In the genomic region with DNA sequence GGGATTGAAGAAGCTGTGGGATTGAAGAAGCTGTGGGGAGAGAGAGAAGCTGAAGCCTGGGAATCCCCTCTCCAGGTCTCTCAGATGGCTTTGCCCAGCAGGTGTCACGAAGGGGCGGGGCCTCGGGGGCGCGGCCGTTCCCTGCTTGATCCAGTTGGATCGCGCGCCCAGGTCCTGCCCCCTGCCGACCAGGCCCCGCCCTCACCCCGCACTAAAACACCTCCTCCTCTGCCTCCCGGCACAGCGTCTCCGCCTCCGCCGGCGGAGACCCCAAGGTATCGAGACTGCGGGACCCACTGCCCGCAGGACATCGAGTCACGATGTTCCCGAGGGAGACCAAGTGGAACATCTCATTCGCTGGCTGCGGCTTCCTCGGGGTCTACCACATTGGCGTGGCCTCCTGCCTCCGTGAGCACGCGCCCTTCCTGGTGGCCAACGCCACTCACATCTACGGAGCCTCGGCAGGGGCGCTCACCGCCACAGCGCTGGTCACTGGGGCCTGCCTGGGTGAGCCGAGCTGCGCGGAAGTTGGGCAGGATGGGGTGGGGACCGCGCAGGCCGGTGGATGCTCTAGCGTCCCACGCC, we compare ENCODE assay signal across 8 mouse cellular contexts. TPM values are rescaled to one million over a fixed set of nuclear protein-coding genes. Genes with fewer than 3 reads are reported as not detected.
DNase-seq lines count a peak whose midpoint lies in the region; ATAC-seq lines count a peak whose summit lies in the region.

Pnpla2 (plus strand) TSS at position 232 of the 585 bp plus-strand sequence.

- peaks cover 9% of the 10 kb centered on the region for H3K27me3 ChIP-seq in hindbrain, embryonic 11.5 days (ENCODE audit: control insufficient read depth, insufficient read depth, low read length)

- 0 out of 2 replicates have a peak within 1 kb of the TSS, but pooled peaks have one; percentile 45 for H3K27ac ChIP-seq in hindbrain, embryonic 11.5 days (ENCODE audit: low read depth, low read length)

- H3K4me3 ChIP-seq in hindbrain, embryonic 11.5 days (ENCODE audit: low read depth, low read length): peak within 1 kb of the TSS; percentile 53

- no peaks in the 10 kb centered on the region; the same call in 1 of the 2 replicates for H3K4me1 ChIP-seq in hindbrain, embryonic 11.5 days (replicated peaks; ENCODE audit: control insufficient read depth, insufficient read depth, low read length)

- peak; percentile 90 for DNase-seq in NIH3T3 (ENCODE audit: low read depth)
- peak; percentile 91 for DNase-seq in cerebellum, adult 9-11 months
- DNase-seq in frontal cortex, postnatal 10 days (ENCODE audit: low spot score in 2 of 2): peak; percentile 88 to 90
- DNase-seq in hindbrain, embryonic 11.5 days (ENCODE audit: low spot score): peak; percentile 89
- DNase-seq in layer of hippocampus, postnatal 25 days (ENCODE audit: extremely low spot score in 1 of 2, low spot score in 1 of 2): peak; percentile 71 to 79
- peak; percentile 97 for DNase-seq in lung, postnatal 25 days (ENCODE audit: low spot score)
- DNase-seq in retina, adult 2 months (ENCODE audit: low read depth, low spot score): peak; percentile 76
- peak; percentile 95 for DNase-seq in thymus, postnatal 25 days

- peak; percentile 82 for ATAC-seq in hindbrain, embryonic 11.5 days (ENCODE audit: low FRiP score)

- H3K36me3 ChIP-seq in hindbrain, embryonic 11.5 days (ENCODE audit: control insufficient read depth, insufficient read depth, low read length): 0 out of 2 replicates have a peak, but pooled peaks cover 2% of the 10 kb centered on the region

- H3K9ac ChIP-seq in hindbrain, embryonic 11.5 days (ENCODE audit: low read depth, low read length): peak within 1 kb of the TSS; percentile 66

- no peaks in the 10 kb centered on the region for H3K9me3 ChIP-seq in hindbrain, embryonic 11.5 days (ENCODE audit: control insufficient read depth, low read length)

- WGBS in hindbrain, embryonic 11.5 days: 1% methylated on average over 45 of the region's 45 CpGs

- peak within 1 kb of the TSS; percentile 82 for H3K4me2 ChIP-seq in hindbrain, embryonic 11.5 days (replicated peaks; ENCODE audit: low read depth, low read length)

RNA-seq across cellular contexts. Expression of gene Pnpla2, which starts in this region (rescaled TPM):
- polyA plus RNA-seq in hindbrain, embryonic 11.5 days (2014; fragmentation: Nextera tagmentation; extraction: Ambion mirVana): 13.7 and 14.2 TPM in 2 replicates
- total RNA-seq in layer of hippocampus, postnatal 25 days (2021): 10 to 100 TPM; 23.2 to 30.4 TPM

Comparison
In these comparisons a context has a peak if more than half of its experiments do, and no peak if none do; other contexts are left out.
1. Peak in every context shown above with its lines: DNase-seq, ATAC-seq, H3K4me3 ChIP-seq and H3K27ac ChIP-seq.